Comparison of ENCODE assay signal across 25 mouse cellular contexts in genomic region chr16:23177856-23178255, GRCm38 (mm10). TPM values are rescaled to one million over a fixed set of nuclear protein-coding genes. Genes with fewer than 3 reads are reported as not detected.
"Had no signal": no experiment of that assay in that cellular context is flagged by ENCODE, and none has a peak within 500 bp of the region (broad histone marks: within the 10 kb centered on the region; RNA-seq: fewer than 3 reads in every experiment).

No protein-coding gene starts in this region.

- H3K4me1 ChIP-seq: lung, embryonic 15.5 days; midbrain, embryonic 13.5 days; midbrain, embryonic 15.5 days; neural tube, embryonic 13.5 days; neural tube, embryonic 15.5 days had no signal

- H3K27me3 ChIP-seq: liver, embryonic 15.5 days; lung, embryonic 15.5 days; midbrain, embryonic 13.5 days; midbrain, embryonic 15.5 days; neural tube, embryonic 13.5 days; neural tube, embryonic 15.5 days had no signal

- ATAC-seq: liver, postnatal 0 days; lung, postnatal 0 days; midbrain, embryonic 13.5 days; midbrain, embryonic 15.5 days had no signal

- H3K4me3 ChIP-seq: liver, embryonic 15.5 days; lung, embryonic 15.5 days; megakaryocyte, embryonic 14.5 days; midbrain, embryonic 13.5 days; midbrain, embryonic 15.5 days; neural tube, embryonic 13.5 days; neural tube, embryonic 15.5 days had no signal

- DNase-seq: liver, postnatal 0 days; lung, adult 2 months; lung, postnatal 14 days; lung, postnatal 36 days; retina, postnatal 1 day; right cerebral cortex, adult 18-20 months; right cerebral cortex, postnatal 25 days; right cerebral cortex, postnatal 4 days; thymus, adult 18-20 months; thymus, postnatal 14 days; thymus, postnatal 36 days had no signal

- H3K27ac ChIP-seq: liver, embryonic 15.5 days; lung, embryonic 15.5 days; macrophage; midbrain, embryonic 13.5 days; midbrain, embryonic 15.5 days; neural tube, embryonic 13.5 days; neural tube, embryonic 15.5 days had no signal

RNA-seq across cellular contexts. Expression of gene Adipoq, which starts 31.5 kb away (rescaled TPM):
- polyA plus RNA-seq: liver, embryonic 15.5 days; liver, postnatal 0 days; lung, postnatal 0 days; macrophage; midbrain, embryonic 11.5 days; midbrain, embryonic 15.5 days; midbrain, postnatal 0 days; neural tube, embryonic 11.5 days; neural tube, embryonic 13.5 days; stomach, embryonic 14.5 days; stomach, embryonic 16.5 days had no signal
